Mouse (Mus musculus) kidney, adult 2 months (tissue): ENCODE measurements at regions not wholly inside any gene's neighbourhood (a gene's known extent, or its start where the extent isn't known, plus 50 kb on each side); places are given as distances from the start of the nearest gene placed in this dataset.

Experiments
- DNase-seq: peaks from one replicate; pipeline ENCODE4 v3.0.0; 2021
- H3K27ac ChIP-seq: fragments of 200-500 bp; 2 replicates; pipeline ENCODE4 v1.5.1; 2012; ENCODE audit warnings: low read depth, low read length, control low read depth, inconsistent platforms; ENCODE audit not compliant: insufficient read depth
- H3K27me3 ChIP-seq: fragments of 200-500 bp; replicated peaks from 2 replicates; pipeline ENCODE4 v1.6.1; 2012; ENCODE audit warnings: mild to moderate bottlenecking, moderate library complexity, low read length, inconsistent platforms; ENCODE audit not compliant: control insufficient read depth, insufficient read depth
- H3K36me3 ChIP-seq: fragments of 200-500 bp; 2 replicates; pipeline ENCODE4 v1.6.1; 2012; ENCODE audit warnings: mild to moderate bottlenecking, moderate library complexity, low read length, inconsistent platforms; ENCODE audit not compliant: control insufficient read depth, insufficient read depth
- H3K4me1 ChIP-seq: fragments of 200-500 bp; 2 replicates; pipeline ENCODE4 v1.6.1; 2011; ENCODE audit warnings: low read length; ENCODE audit not compliant: control insufficient read depth, insufficient read depth
- H3K4me3 ChIP-seq: fragments of 200-500 bp; 2 replicates; pipeline ENCODE4 v1.5.1; 2011; ENCODE audit warnings: mild to moderate bottlenecking, low read depth, low read length, control low read depth; ENCODE audit not compliant: insufficient read depth
- CTCF ChIP-seq: fragments of 200-500 bp; conservative IDR thresholded peaks from 2 replicates; pipeline ENCODE4 v1.5.1; 2011; ENCODE audit warnings: low read depth, mild to moderate bottlenecking, control low read depth, low read length, moderate library complexity, mixed read lengths; ENCODE audit not compliant: insufficient read depth, insufficient read length
- POLR2A ChIP-seq: fragments of 200-500 bp; IDR thresholded peaks from one replicate; pipeline ENCODE4 v1.6.1; 2011; ENCODE audit warnings: low read depth, low read length, control low read depth
- WGBS: fragments of 180-500 bp; shearing (Covaris S2); methylation state at CpG from one replicate; pipeline ENCODE4 v1.1.7; 2018; 5-methylcytosine and 5-hydroxymethylcytosine counted together

DNA sequence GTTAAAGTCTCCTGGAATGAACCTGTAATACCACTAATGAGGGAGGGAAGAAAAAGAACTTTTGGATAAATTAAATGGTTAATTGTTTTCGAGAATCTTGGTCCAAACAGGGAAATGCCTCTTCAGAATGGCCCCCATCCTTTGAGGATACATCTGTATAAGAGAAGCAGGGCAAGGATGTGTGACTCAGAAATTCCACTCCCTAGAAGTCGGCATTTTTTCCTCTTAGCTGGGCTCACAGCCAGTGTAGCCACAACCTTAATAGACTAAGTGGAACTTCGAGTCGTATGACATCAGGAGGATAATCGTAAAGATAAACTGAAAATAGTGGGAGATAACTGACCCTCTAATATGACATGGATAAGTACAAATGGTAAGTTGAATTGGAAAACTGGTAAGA is 56.1 kb upstream of the Cav2 start:
- H3K27ac ChIP-seq = no peak overlapping the region
- TF ChIP-seq POLR2A (no peak), CTCF (no peak)
- H3K4me1 ChIP-seq = no peaks in the 10 kb centered on the region
- H3K36me3 ChIP-seq = no peaks in the 10 kb centered on the region
- no peaks in the 10 kb centered on the region for H3K27me3 ChIP-seq
- WGBS = 40% methylated on average over 5 of the region's 5 CpGs
- DNase-seq = peak; percentile 57
- no peak overlapping the region for H3K4me3 ChIP-seq

DNA sequence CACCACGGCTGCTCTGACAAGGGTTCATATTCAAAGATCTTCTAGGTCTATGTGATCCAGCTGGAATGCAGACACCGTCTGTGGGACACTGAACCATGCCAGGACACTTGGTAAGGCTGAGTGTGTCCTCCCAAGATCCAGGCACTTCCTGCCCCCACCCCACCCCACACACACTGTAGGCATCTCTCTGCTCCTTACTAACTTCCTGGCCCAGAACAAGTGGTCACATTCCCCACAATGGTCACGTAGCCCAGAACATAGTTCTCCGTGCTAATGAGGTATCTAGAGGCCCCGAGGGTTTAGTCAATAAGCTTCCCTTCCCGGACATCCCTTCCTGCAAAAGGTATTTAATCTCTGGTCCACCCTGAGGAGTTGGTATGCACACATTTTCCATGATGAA is 54.5 kb upstream of the Cav2 start:
- no peak overlapping the region for H3K27ac ChIP-seq
- no peak overlapping the region for H3K4me3 ChIP-seq
- no peak for TF ChIP-seq POLR2A
- no peak for TF ChIP-seq CTCF
- 85% methylated on average over 6 of the region's 6 CpGs for WGBS
- H3K36me3 ChIP-seq = no peaks in the 10 kb centered on the region
- DNase-seq = no peak
- no peaks in the 10 kb centered on the region for H3K4me1 ChIP-seq
- no peaks in the 10 kb centered on the region for H3K27me3 ChIP-seq
